Mouse (Mus musculus) heart, postnatal 36 days (tissue): ENCODE results near the gene Lztr1. TPM values are rescaled to one million over a fixed set of nuclear protein-coding genes. Genes with fewer than 3 reads are reported as not detected.
A peak's percentile ranks its signal among the peaks of the same experiment; 100 is the strongest.
"Not testable (repeated sequence)": the region's sequence is repeated elsewhere in the genome, so short reads cannot be mapped to it uniquely, and the experiment has no call there.

Experiments used
- DNase-seq, 2 experiments: peaks; one replicate each; pipeline ENCODE4 v3.0.0; 2021 to 2022
- intact Hi-C: fragments of 180-260 bp; cut with DNase I; formaldehyde crosslinking; loops from one replicate; pipeline ENCODE4 v1.15.1; 2025
- total RNA-seq, 2 experiments: library from RNA; stranded (reverse); gene quantifications; 2 replicates each; pipeline ENCODE4 v1.2.3; 2021

Lztr1 gene
- total RNA-seq, 2 experiments from 2014 or later = 35.4 to 38.3 TPM

GRCm38 (mm10) chr16:17499249-17499883 lies 9.1 kb upstream of the Lztr1 start:
- intact Hi-C loops = no loop called here
- no peak for DNase-seq

GRCm38 (mm10) chr16:17502681-17503080 lies 5.8 kb upstream of the Lztr1 start:
- no peak for DNase-seq
- intact Hi-C loops = no loop called here

- intact Hi-C loops = loop anchor here (2.0 kb wide), 1 partner anchor 54 kb away; no protein-coding TSS in a partner anchor
- no peak for DNase-seq
Observed at GRCm38 (mm10) chr16:17507018-17507552, 1.4 kb upstream of the Lztr1 start.

- DNase-seq = not testable (repeated sequence)
- intact Hi-C loops = loop anchor here (2.0 kb wide), 2 partner anchors 23 to 103 kb away; partner anchors contain the start of genes Snap29 and Thap7
Observed at GRCm38 (mm10) chr16:17508031-17508430, 457 bp upstream of the Lztr1 start.

GRCm38 (mm10) chr16:17509240-17509597 lies 731 bp downstream of the Lztr1 start:
- DNase-seq = no peak
- intact Hi-C loops = loop anchor here (2.0 kb wide), 2 partner anchors 22 to 104 kb away; partner anchors contain the start of genes Snap29 and Thap7

- no peak for DNase-seq
- intact Hi-C loops = no loop called here
Observed at GRCm38 (mm10) chr16:17510143-17510542, 1.7 kb downstream of the Lztr1 start.

GRCm38 (mm10) chr16:17510686-17511085 lies 2.2 kb downstream of the Lztr1 start:
- DNase-seq = no peak
- intact Hi-C loops = no loop called here

- intact Hi-C loops = no loop called here
- no peak for DNase-seq
Observed at GRCm38 (mm10) chr16:17511431-17511830, 2.9 kb downstream of the Lztr1 start.

- intact Hi-C loops = no loop called here
- DNase-seq = no peak
Observed at GRCm38 (mm10) chr16:17518910-17519309, 10.4 kb downstream of the Lztr1 start.

GRCm38 (mm10) chr16:17524156-17524555 lies 15.7 kb downstream of the Lztr1 start:
- DNase-seq = no peak
- intact Hi-C loops = no loop called here

GRCm38 (mm10) chr16:17525524-17525923 lies 17.0 kb downstream of the Lztr1 start:
- intact Hi-C loops = no loop called here
- no peak for DNase-seq

- DNase-seq = no peak
Observed at GRCm38 (mm10) chr16:17526223-17526622, 17.7 kb downstream of the Lztr1 start.

GRCm38 (mm10) chr16:17527606-17528005 lies 19.1 kb downstream of the Lztr1 start:
- intact Hi-C loops = no loop called here
- DNase-seq = no peak

More at GRCm38 (mm10) chr16:17526223-17526622, 17.7 kb downstream of the Lztr1 start:
- intact Hi-C loops = no loop called here

- no peak for DNase-seq
- intact Hi-C loops = no loop called here
Observed at GRCm38 (mm10) chr16:17528276-17528675, 19.8 kb downstream of the Lztr1 start.

- DNase-seq = no peak
- intact Hi-C loops = loop anchor here (2.0 kb wide), 2 partner anchors 21 to 125 kb away; partner anchors contain the start of genes Lztr1 and Snap29
Observed at GRCm38 (mm10) chr16:17529981-17530586, 21.6 kb downstream of the Lztr1 start.

- peak; percentile 97 to 98 for DNase-seq
- intact Hi-C loops = loop anchor here (2.0 kb wide), 2 partner anchors 22 to 126 kb away; partner anchors contain the start of genes Lztr1 and Snap29
Observed at GRCm38 (mm10) chr16:17530640-17531288, 22.3 kb downstream of the Lztr1 start, which contains the start of gene Thap7. Gene Thap7, minus strand, starts transcription at chr16:17531136.

- DNase-seq = no peak
- intact Hi-C loops = no loop called here
Observed at GRCm38 (mm10) chr16:17532271-17532670, 23.8 kb downstream of the Lztr1 start.

GRCm38 (mm10) chr16:17532676-17533329 lies 24.3 kb downstream of the Lztr1 start:
- intact Hi-C loops = no loop called here
- DNase-seq = no peak

GRCm38 (mm10) chr16:17536584-17536983 lies 28.1 kb downstream of the Lztr1 start:
- DNase-seq = no peak
- intact Hi-C loops = no loop called here

GRCm38 (mm10) chr16:17542632-17543031 lies 34.1 kb downstream of the Lztr1 start:
- DNase-seq = no peak
- intact Hi-C loops = no loop called here

GRCm38 (mm10) chr16:17552837-17553236 lies 44.3 kb downstream of the Lztr1 start:
- DNase-seq = no peak
- intact Hi-C loops = loop anchor here (10.0 kb wide), 1 partner anchor 172 kb away; no protein-coding TSS in a partner anchor
